Mouse (Mus musculus): ENCODE measurements at regions not wholly inside any gene's neighbourhood (a gene's known extent, or its start where the extent isn't known, plus 50 kb on each side); places are given as distances from the start of the nearest gene placed in this dataset.

- intact Hi-C loops (cut with DNase I), result no loop called here
- no peak for DNase-seq (ENCODE audit: low spot score in 2 of 2)
These were observed 59.4 kb upstream of the Ankrd55 start for GRCm38 (mm10) chr13:112228846-112229245.

DNA sequence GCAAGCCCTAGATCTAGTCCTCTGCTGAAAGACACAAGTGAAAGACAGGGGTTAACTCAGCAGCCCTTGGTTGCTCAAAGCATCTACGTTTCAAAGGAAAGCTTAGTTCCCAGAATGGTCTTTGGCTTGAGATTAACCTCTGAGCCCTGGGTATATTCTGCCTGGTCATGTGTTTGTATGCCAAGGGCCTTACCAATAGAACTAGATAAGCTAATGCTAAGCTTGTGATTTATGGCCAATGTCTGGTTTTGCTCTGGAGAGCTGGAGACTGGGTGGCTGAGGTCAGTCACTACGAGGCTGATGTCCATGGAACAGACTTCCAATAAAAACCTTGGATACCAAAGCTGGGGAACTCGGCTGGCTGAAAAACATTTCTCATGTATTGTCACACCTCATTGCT lies 58.1 kb upstream of the Ankrd55 start:
- DNase-seq (ENCODE audit: low spot score in 2 of 2), result no peak
- intact Hi-C loops (cut with DNase I), result no loop called here

- intact Hi-C loops (cut with DNase I), result no loop called here
- no peak for DNase-seq (ENCODE audit: low spot score in 2 of 2)
These were observed 53.6 kb upstream of the Ankrd55 start for GRCm38 (mm10) chr13:112234695-112235094.

DNA sequence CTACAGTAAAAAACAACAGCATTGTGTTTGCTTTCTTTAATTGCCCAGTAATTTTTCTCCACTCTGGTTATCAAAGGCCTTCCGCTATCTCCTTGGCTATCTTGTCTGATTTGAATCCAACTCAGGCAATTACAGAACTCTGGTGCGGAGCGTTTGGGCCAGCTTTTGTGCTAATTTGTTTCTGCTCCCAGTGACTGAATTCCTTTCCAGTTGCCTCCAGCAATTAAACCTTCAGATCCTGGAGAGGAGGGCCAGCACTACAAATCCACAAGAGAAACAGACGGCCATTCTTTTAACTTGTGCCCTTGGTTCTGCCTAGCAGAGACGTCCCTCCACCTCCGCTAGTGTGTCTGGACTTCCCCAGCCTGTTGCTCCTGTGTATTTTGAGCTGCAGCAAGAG lies 51.3 kb upstream of the Ankrd55 start:
- intact Hi-C loops (cut with DNase I), result no loop called here

GRCm38 (mm10) chr13:112237377-112237776 lies 50.9 kb upstream of the Ankrd55 start:
- no peak for DNase-seq (ENCODE audit: low spot score in 2 of 2)
- intact Hi-C loops (cut with DNase I), result no loop called here

More for the DNA sequence above, 51.3 kb upstream of the Ankrd55 start:
- peak in 1 of 2 experiments; percentile 9 for DNase-seq (ENCODE audit: low spot score in 2 of 2)

DNA sequence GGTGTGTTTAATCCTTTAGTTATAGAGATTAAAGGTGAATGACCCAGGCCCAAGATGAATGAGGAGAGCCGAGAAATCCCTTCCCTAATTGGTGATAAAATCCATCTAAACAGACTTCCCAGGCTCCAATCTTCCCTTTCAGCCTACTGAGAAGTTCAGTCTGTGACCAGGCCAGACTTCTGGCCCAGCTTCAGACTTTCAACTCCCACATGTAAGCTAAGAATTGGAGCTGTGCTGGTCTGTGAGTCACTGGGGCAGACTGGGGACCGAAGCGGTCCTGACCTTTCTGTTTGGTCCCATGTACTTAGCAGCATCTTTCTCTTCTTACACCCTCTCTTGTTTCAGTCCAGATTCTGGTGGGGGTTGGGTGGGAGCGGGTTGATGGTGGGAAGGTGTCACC lies 50.3 kb upstream of the Ankrd55 start:
- intact Hi-C loops (cut with DNase I), result no loop called here

More for the DNA sequence above, 50.3 kb upstream of the Ankrd55 start:
- no peak for DNase-seq (ENCODE audit: low spot score in 2 of 2)
